Mouse (Mus musculus): Measurements from ENCODE around the gene Atxn3. TPM values are rescaled to one million over a fixed set of nuclear protein-coding genes. Genes with fewer than 3 reads are reported as not detected.
A peak's percentile ranks its signal among the peaks of the same experiment; 100 is the strongest.

Gene Atxn3
- total and polyA plus RNA-seq, 2 experiments from 2014 or later = 8.9 to 13.7 TPM

GRCm38 (mm10) chr12:101981559-101981958, 23.5 kb upstream of the Atxn3 start:
- ATAC-seq (no peak), DNase-seq (no peak)
- no peak overlapping the region for H3K9ac ChIP-seq
- H3K4me2 ChIP-seq (ENCODE audit: low read depth) = no peak overlapping the region
- H3K4me3 ChIP-seq (ENCODE audit: low read depth, low read length) = no peak overlapping the region
- no peak for TF ChIP-seq CTCF (IDR thresholded peaks at IDR 0.05; ENCODE audit: low read depth)
- no peaks in the 10 kb centered on the region for H3K27me3 ChIP-seq (ENCODE audit: insufficient read depth, low read length)
- 96% methylated on average over 2 of the region's 2 CpGs for WGBS
- no peak overlapping the region for H3K27ac ChIP-seq (ENCODE audit: low read depth, low read length)
- H3K36me3 ChIP-seq (ENCODE audit: insufficient read depth) = peaks cover 26% of the 10 kb centered on the region; the same call in 1 of the 2 replicates
- no peaks in the 10 kb centered on the region for H3K9me3 ChIP-seq (ENCODE audit: low read length)
- H3K4me1 ChIP-seq (ENCODE audit: insufficient read depth) = peaks cover 8% of the 10 kb centered on the region

GRCm38 (mm10) chr12:101980266-101980665, 22.2 kb upstream of the Atxn3 start:
- WGBS = 77% methylated on average over 5 of the region's 5 CpGs

GRCm38 (mm10) chr12:101979213-101979750, 21.2 kb upstream of the Atxn3 start:
- no peak overlapping the region for H3K27ac ChIP-seq (ENCODE audit: low read depth, low read length)
- H3K9ac ChIP-seq = no peak overlapping the region
- H3K9me3 ChIP-seq (ENCODE audit: low read length) = no peaks in the 10 kb centered on the region
- DNase-seq (no peak), ATAC-seq (no peak)
- H3K4me3 ChIP-seq (ENCODE audit: low read depth, low read length) = no peak overlapping the region
- H3K27me3 ChIP-seq (ENCODE audit: insufficient read depth, low read length) = no peaks in the 10 kb centered on the region
- no peak overlapping the region for H3K4me2 ChIP-seq (ENCODE audit: low read depth)
- TF ChIP-seq CTCF (IDR thresholded peaks at IDR 0.05; ENCODE audit: low read depth) = no peak
- H3K4me1 ChIP-seq (ENCODE audit: insufficient read depth) = peaks cover 14% of the 10 kb centered on the region
- peaks cover 20% of the 10 kb centered on the region; the same call in 1 of the 2 replicates for H3K36me3 ChIP-seq (ENCODE audit: insufficient read depth)
- 92% methylated on average over 8 of the region's 8 CpGs for WGBS

More at GRCm38 (mm10) chr12:101980266-101980665, 22.2 kb upstream of the Atxn3 start:
- H3K9me3 ChIP-seq (ENCODE audit: low read length) = no peaks in the 10 kb centered on the region
- H3K4me3 ChIP-seq (ENCODE audit: low read depth, low read length) = no peak overlapping the region
- ATAC-seq (no peak), DNase-seq (no peak)
- H3K27me3 ChIP-seq (ENCODE audit: insufficient read depth, low read length) = no peaks in the 10 kb centered on the region
- H3K4me1 ChIP-seq (ENCODE audit: insufficient read depth) = peaks cover 10% of the 10 kb centered on the region
- no peak overlapping the region for H3K4me2 ChIP-seq (ENCODE audit: low read depth)
- H3K27ac ChIP-seq (ENCODE audit: low read depth, low read length) = no peak overlapping the region
- TF ChIP-seq CTCF (IDR thresholded peaks at IDR 0.05; ENCODE audit: low read depth) = no peak
- H3K36me3 ChIP-seq (ENCODE audit: insufficient read depth) = peaks cover 26% of the 10 kb centered on the region; the same call in 1 of the 2 replicates
- no peak overlapping the region for H3K9ac ChIP-seq

- WGBS = 92% methylated on average over 1 of the region's 1 CpGs
- H3K27me3 ChIP-seq (ENCODE audit: insufficient read depth, low read length) = no peaks in the 10 kb centered on the region
- TF ChIP-seq CTCF (IDR thresholded peaks at IDR 0.05; ENCODE audit: low read depth) = no peak
- no peak overlapping the region for H3K4me2 ChIP-seq (ENCODE audit: low read depth)
- no peak for DNase-seq
- no peak overlapping the region for H3K27ac ChIP-seq (ENCODE audit: low read depth, low read length)
- no peak overlapping the region for H3K4me3 ChIP-seq (ENCODE audit: low read depth, low read length)
- no peaks in the 10 kb centered on the region for H3K9me3 ChIP-seq (ENCODE audit: low read length)
- H3K36me3 ChIP-seq (ENCODE audit: insufficient read depth) = peaks cover 15% of the 10 kb centered on the region; the same call in 1 of the 2 replicates
- no peak for ATAC-seq
- H3K9ac ChIP-seq = no peak overlapping the region
- H3K4me1 ChIP-seq (ENCODE audit: insufficient read depth) = peaks cover 16% of the 10 kb centered on the region
Measured at GRCm38 (mm10) chr12:101978588-101978987, 20.5 kb upstream of the Atxn3 start.

GRCm38 (mm10) chr12:101978162-101978561, 20.1 kb upstream of the Atxn3 start:
- DNase-seq (no peak), ATAC-seq (no peak)
- H3K4me2 ChIP-seq (ENCODE audit: low read depth) = no peak overlapping the region
- TF ChIP-seq CTCF (IDR thresholded peaks at IDR 0.05; ENCODE audit: low read depth) = no peak
- H3K27ac ChIP-seq (ENCODE audit: low read depth, low read length) = no peak overlapping the region
- no peaks in the 10 kb centered on the region for H3K27me3 ChIP-seq (ENCODE audit: insufficient read depth, low read length)
- H3K9ac ChIP-seq = no peak overlapping the region
- peaks cover 16% of the 10 kb centered on the region for H3K4me1 ChIP-seq (ENCODE audit: insufficient read depth)
- no peaks in the 10 kb centered on the region for H3K9me3 ChIP-seq (ENCODE audit: low read length)
- peaks cover 13% of the 10 kb centered on the region; the same call in 1 of the 2 replicates for H3K36me3 ChIP-seq (ENCODE audit: insufficient read depth)
- WGBS = 88% methylated on average over 5 of the region's 5 CpGs
- H3K4me3 ChIP-seq (ENCODE audit: low read depth, low read length) = no peak overlapping the region

GRCm38 (mm10) chr12:101977404-101977915, 19.4 kb upstream of the Atxn3 start:
- H3K4me3 ChIP-seq (ENCODE audit: low read depth, low read length) = no peak overlapping the region
- no peak for TF ChIP-seq CTCF (IDR thresholded peaks at IDR 0.05; ENCODE audit: low read depth)
- WGBS = 93% methylated on average over 10 of the region's 10 CpGs
- no peak for ATAC-seq
- no peak for DNase-seq
- H3K27me3 ChIP-seq (ENCODE audit: insufficient read depth, low read length) = no peaks in the 10 kb centered on the region
- H3K4me1 ChIP-seq (ENCODE audit: insufficient read depth) = peaks cover 16% of the 10 kb centered on the region
- H3K9ac ChIP-seq = peak overlapping the region; percentile 95; the same call in 1 of the 2 replicates
- H3K36me3 ChIP-seq (ENCODE audit: insufficient read depth) = peaks cover 10% of the 10 kb centered on the region; the same call in 1 of the 2 replicates
- H3K9me3 ChIP-seq (ENCODE audit: low read length) = no peaks in the 10 kb centered on the region
- H3K27ac ChIP-seq (ENCODE audit: low read depth, low read length) = no peak overlapping the region
- peak overlapping the region; percentile 80; the same call in 1 of the 2 replicates for H3K4me2 ChIP-seq (ENCODE audit: low read depth)

- no peak for TF ChIP-seq CTCF (IDR thresholded peaks at IDR 0.05; ENCODE audit: low read depth)
- WGBS = 11% methylated on average over 13 of the region's 13 CpGs
- Histone ChIP-seq H3K27ac (ENCODE audit: low read depth, low read length) (peak overlapping the region; percentile 95), H3K4me2 (ENCODE audit: low read depth) (peak overlapping the region; percentile 80), H3K9me3 (ENCODE audit: low read length) (no peaks in the 10 kb centered on the region), H3K4me3 (ENCODE audit: low read depth, low read length) (peak overlapping the region; percentile 96), H3K4me1 (ENCODE audit: insufficient read depth) (peaks cover 16% of the 10 kb centered on the region), H3K9ac (peak overlapping the region; percentile 95), H3K36me3 (ENCODE audit: insufficient read depth) (0 out of 2 replicates have a peak, but pooled peaks cover 7% of the 10 kb centered on the region), H3K27me3 (ENCODE audit: insufficient read depth, low read length) (no peaks in the 10 kb centered on the region)
- DNase-seq = no peak
- ATAC-seq = no peak
Measured at GRCm38 (mm10) chr12:101976651-101977403, 18.8 kb upstream of the Atxn3 start.
